Mouse (Mus musculus): ENCODE data around the gene Npr1. TPM values are rescaled to one million over a fixed set of nuclear protein-coding genes. Genes with fewer than 3 reads are reported as not detected.

Gene Npr1
- polyA plus RNA-seq, 1 experiment from 2014 or later: 1.7 TPM

GRCm38 (mm10) chr3:90472213-90472612 is 6.5 kb upstream of the Npr1 start:
- WGBS: 31% methylated on average over 3 of the region's 3 CpGs
- DNase-seq (ENCODE audit: low spot score) (peak; percentile 40), ATAC-seq (replicated peaks; ENCODE audit: insufficient number of reproducible peaks, low FRiP score, low TSS enrichment, low read depth) (no peak)
- Histone ChIP-seq H3K4me2 (ENCODE audit: low read depth, low read length) (no peak overlapping the region), H3K9ac (replicated peaks; ENCODE audit: low read length) (no peak overlapping the region), H3K4me1 (ENCODE audit: control insufficient read depth, insufficient read depth, low read length) (no peaks in the 10 kb centered on the region), H3K27me3 (ENCODE audit: control insufficient read depth, insufficient read depth, low read length) (no peaks in the 10 kb centered on the region), H3K36me3 (replicated peaks; ENCODE audit: control insufficient read depth, insufficient read depth, low read depth, low read length) (no peaks in the 10 kb centered on the region), H3K4me3 (ENCODE audit: low read depth, low read length) (no peak overlapping the region), H3K27ac (replicated peaks; ENCODE audit: low read depth, low read length) (no peak overlapping the region), H3K9me3 (replicated peaks; ENCODE audit: control insufficient read depth, low read length) (no peaks in the 10 kb centered on the region)

- Histone ChIP-seq H3K27me3 (ENCODE audit: control insufficient read depth, insufficient read depth, low read length) (peaks cover 30% of the 10 kb centered on the region), H3K27ac (replicated peaks; ENCODE audit: low read depth, low read length) (no peak overlapping the region), H3K9me3 (replicated peaks; ENCODE audit: control insufficient read depth, low read length) (no peaks in the 10 kb centered on the region), H3K4me2 (ENCODE audit: low read depth, low read length) (no peak overlapping the region), H3K4me1 (ENCODE audit: control insufficient read depth, insufficient read depth, low read length) (peaks cover 5% of the 10 kb centered on the region), H3K36me3 (replicated peaks; ENCODE audit: control insufficient read depth, insufficient read depth, low read depth, low read length) (no peaks in the 10 kb centered on the region), H3K4me3 (ENCODE audit: low read depth, low read length) (no peak overlapping the region), H3K9ac (replicated peaks; ENCODE audit: low read length) (no peak overlapping the region)
- DNase-seq (ENCODE audit: low spot score): no peak
- no peak for ATAC-seq (replicated peaks; ENCODE audit: insufficient number of reproducible peaks, low FRiP score, low TSS enrichment, low read depth)
- WGBS: 94% methylated on average over 10 of the region's 10 CpGs
Measured at GRCm38 (mm10) chr3:90467618-90468300, 2.1 kb upstream of the Npr1 start.

- WGBS: under 1% methylated on average over 15 of the region's 15 CpGs
Measured at GRCm38 (mm10) chr3:90466311-90466766, 673 bp upstream of the Npr1 start.

GRCm38 (mm10) chr3:90465081-90465685 is 483 bp downstream of the Npr1 start:
- peak overlapping the region; percentile 45 for H3K4me3 ChIP-seq (ENCODE audit: low read depth, low read length)
- DNase-seq (ENCODE audit: low spot score) (peak; percentile 37), ATAC-seq (replicated peaks; ENCODE audit: insufficient number of reproducible peaks, low FRiP score, low TSS enrichment, low read depth) (peak; percentile 66; the same call in 1 of the 2 replicates)
- no peak overlapping the region for H3K27ac ChIP-seq (replicated peaks; ENCODE audit: low read depth, low read length)
- peaks cover 30% of the 10 kb centered on the region for H3K27me3 ChIP-seq (ENCODE audit: control insufficient read depth, insufficient read depth, low read length)
- 2% methylated on average over 74 of the region's 75 CpGs for WGBS
- H3K9ac ChIP-seq (replicated peaks; ENCODE audit: low read length): peak overlapping the region; percentile 51
- H3K9me3 ChIP-seq (replicated peaks; ENCODE audit: control insufficient read depth, low read length): no peaks in the 10 kb centered on the region
- H3K36me3 ChIP-seq (replicated peaks; ENCODE audit: control insufficient read depth, insufficient read depth, low read depth, low read length): no peaks in the 10 kb centered on the region
- peak overlapping the region; percentile 79 for H3K4me2 ChIP-seq (ENCODE audit: low read depth, low read length)
- H3K4me1 ChIP-seq (ENCODE audit: control insufficient read depth, insufficient read depth, low read length): peaks cover 5% of the 10 kb centered on the region

More at GRCm38 (mm10) chr3:90466311-90466766, 673 bp upstream of the Npr1 start:
- 0 out of 2 replicates have a peak, but pooled peaks have one; percentile 26 for ATAC-seq (replicated peaks; ENCODE audit: insufficient number of reproducible peaks, low FRiP score, low TSS enrichment, low read depth)
- DNase-seq (ENCODE audit: low spot score): peak; percentile 85
- H3K36me3 ChIP-seq (replicated peaks; ENCODE audit: control insufficient read depth, insufficient read depth, low read depth, low read length): no peaks in the 10 kb centered on the region
- peaks cover 30% of the 10 kb centered on the region for H3K27me3 ChIP-seq (ENCODE audit: control insufficient read depth, insufficient read depth, low read length)
- peaks cover 5% of the 10 kb centered on the region for H3K4me1 ChIP-seq (ENCODE audit: control insufficient read depth, insufficient read depth, low read length)
- H3K27ac ChIP-seq (replicated peaks; ENCODE audit: low read depth, low read length): no peak overlapping the region
- no peaks in the 10 kb centered on the region for H3K9me3 ChIP-seq (replicated peaks; ENCODE audit: control insufficient read depth, low read length)
- peak overlapping the region; percentile 45 for H3K4me3 ChIP-seq (ENCODE audit: low read depth, low read length)
- H3K4me2 ChIP-seq (ENCODE audit: low read depth, low read length): peak overlapping the region; percentile 79
- peak overlapping the region; percentile 51 for H3K9ac ChIP-seq (replicated peaks; ENCODE audit: low read length)

GRCm38 (mm10) chr3:90464552-90465080 is 1.1 kb downstream of the Npr1 start:
- Histone ChIP-seq H3K4me2 (ENCODE audit: low read depth, low read length) (peak overlapping the region; percentile 79), H3K4me1 (ENCODE audit: control insufficient read depth, insufficient read depth, low read length) (peaks cover 5% of the 10 kb centered on the region), H3K27me3 (ENCODE audit: control insufficient read depth, insufficient read depth, low read length) (peaks cover 30% of the 10 kb centered on the region), H3K36me3 (replicated peaks; ENCODE audit: control insufficient read depth, insufficient read depth, low read depth, low read length) (no peaks in the 10 kb centered on the region), H3K9me3 (replicated peaks; ENCODE audit: control insufficient read depth, low read length) (no peaks in the 10 kb centered on the region), H3K27ac (replicated peaks; ENCODE audit: low read depth, low read length) (no peak overlapping the region), H3K9ac (replicated peaks; ENCODE audit: low read length) (no peak overlapping the region; the same call in 1 of the 2 replicates), H3K4me3 (ENCODE audit: low read depth, low read length) (peak overlapping the region; percentile 45)
- WGBS: 8% methylated on average over 37 of the region's 37 CpGs
- ATAC-seq (replicated peaks; ENCODE audit: insufficient number of reproducible peaks, low FRiP score, low TSS enrichment, low read depth) (peak; percentile 26; the same call in 1 of the 2 replicates), DNase-seq (ENCODE audit: low spot score) (peak; percentile 17)

- ATAC-seq (replicated peaks; ENCODE audit: insufficient number of reproducible peaks, low FRiP score, low TSS enrichment, low read depth) (no peak), DNase-seq (ENCODE audit: low spot score) (no peak)
- Histone ChIP-seq H3K4me1 (ENCODE audit: control insufficient read depth, insufficient read depth, low read length) (peaks cover 5% of the 10 kb centered on the region), H3K4me3 (ENCODE audit: low read depth, low read length) (no peak overlapping the region), H3K27ac (replicated peaks; ENCODE audit: low read depth, low read length) (no peak overlapping the region), H3K9ac (replicated peaks; ENCODE audit: low read length) (no peak overlapping the region), H3K4me2 (ENCODE audit: low read depth, low read length) (no peak overlapping the region), H3K9me3 (replicated peaks; ENCODE audit: control insufficient read depth, low read length) (no peaks in the 10 kb centered on the region), H3K36me3 (replicated peaks; ENCODE audit: control insufficient read depth, insufficient read depth, low read depth, low read length) (no peaks in the 10 kb centered on the region), H3K27me3 (ENCODE audit: control insufficient read depth, insufficient read depth, low read length) (peaks cover 30% of the 10 kb centered on the region)
- 36% methylated on average over 7 of the region's 7 CpGs for WGBS
Measured at GRCm38 (mm10) chr3:90462579-90462978, 3.1 kb downstream of the Npr1 start.

GRCm38 (mm10) chr3:90461935-90462334 is 3.7 kb downstream of the Npr1 start:
- 77% methylated on average over 3 of the region's 3 CpGs for WGBS
- Histone ChIP-seq H3K4me3 (ENCODE audit: low read depth, low read length) (no peak overlapping the region), H3K36me3 (replicated peaks; ENCODE audit: control insufficient read depth, insufficient read depth, low read depth, low read length) (no peaks in the 10 kb centered on the region), H3K9me3 (replicated peaks; ENCODE audit: control insufficient read depth, low read length) (no peaks in the 10 kb centered on the region), H3K9ac (replicated peaks; ENCODE audit: low read length) (no peak overlapping the region), H3K4me2 (ENCODE audit: low read depth, low read length) (no peak overlapping the region), H3K27me3 (ENCODE audit: control insufficient read depth, insufficient read depth, low read length) (peaks cover 30% of the 10 kb centered on the region), H3K27ac (replicated peaks; ENCODE audit: low read depth, low read length) (no peak overlapping the region), H3K4me1 (ENCODE audit: control insufficient read depth, insufficient read depth, low read length) (peaks cover 5% of the 10 kb centered on the region)
- DNase-seq (ENCODE audit: low spot score) (no peak), ATAC-seq (replicated peaks; ENCODE audit: insufficient number of reproducible peaks, low FRiP score, low TSS enrichment, low read depth) (no peak)

GRCm38 (mm10) chr3:90460315-90460714 is 5.4 kb downstream of the Npr1 start:
- H3K36me3 ChIP-seq (replicated peaks; ENCODE audit: control insufficient read depth, insufficient read depth, low read depth, low read length): no peaks in the 10 kb centered on the region
- DNase-seq (ENCODE audit: low spot score) (no peak), ATAC-seq (replicated peaks; ENCODE audit: insufficient number of reproducible peaks, low FRiP score, low TSS enrichment, low read depth) (no peak)
- H3K27ac ChIP-seq (replicated peaks; ENCODE audit: low read depth, low read length): no peak overlapping the region
- H3K9ac ChIP-seq (replicated peaks; ENCODE audit: low read length): no peak overlapping the region
- H3K4me3 ChIP-seq (ENCODE audit: low read depth, low read length): no peak overlapping the region
- H3K4me1 ChIP-seq (ENCODE audit: control insufficient read depth, insufficient read depth, low read length): peaks cover 4% of the 10 kb centered on the region
- WGBS: 65% methylated on average over 5 of the region's 5 CpGs
- H3K4me2 ChIP-seq (ENCODE audit: low read depth, low read length): no peak overlapping the region
- no peaks in the 10 kb centered on the region for H3K9me3 ChIP-seq (replicated peaks; ENCODE audit: control insufficient read depth, low read length)
- H3K27me3 ChIP-seq (ENCODE audit: control insufficient read depth, insufficient read depth, low read length): peaks cover 20% of the 10 kb centered on the region
